In the genomic region with DNA sequence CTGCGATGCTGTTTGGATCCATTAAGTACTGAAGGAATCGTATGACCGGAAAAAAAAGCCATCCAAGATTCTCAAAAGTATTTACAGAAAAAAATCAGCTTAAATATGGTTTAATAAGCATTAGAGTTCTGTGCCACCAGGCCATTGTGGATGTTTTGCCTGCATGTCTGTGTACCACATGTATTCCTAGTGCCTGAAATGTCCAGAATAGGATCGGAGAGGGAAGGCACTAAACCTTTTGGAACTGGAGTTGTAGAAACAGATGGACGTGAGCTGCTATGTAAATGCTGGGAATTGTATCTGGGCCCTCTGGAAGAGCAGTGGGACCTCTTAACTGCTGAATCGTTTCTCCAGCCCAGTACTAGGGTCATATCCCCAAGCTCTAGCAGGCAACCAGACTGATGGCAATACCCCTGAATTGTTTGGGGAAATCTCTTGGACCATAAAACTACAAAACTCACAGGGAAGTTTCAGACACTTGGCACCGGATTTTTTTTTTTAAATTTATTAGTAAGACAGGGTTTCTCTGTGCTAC, we compare ENCODE assay signal across 7 mouse cellular contexts.
DNase-seq lines count a peak whose midpoint lies in the region; ATAC-seq lines count a peak whose summit lies in the region.

No protein-coding gene starts in this region.

- no peaks in the 10 kb centered on the region for H3K4me1 ChIP-seq in lung, embryonic 15.5 days
- peaks cover 10% of the 10 kb centered on the region for H3K4me1 ChIP-seq in forebrain, embryonic 12.5 days
- no peaks in the 10 kb centered on the region for H3K4me1 ChIP-seq in liver, embryonic 11.5 days (replicated peaks; ENCODE audit: control insufficient read depth, insufficient read depth, low read length)
- no peaks in the 10 kb centered on the region for H3K4me1 ChIP-seq in stomach, embryonic 16.5 days (ENCODE audit: control insufficient read depth, insufficient read depth, low read length)

- H3K9ac ChIP-seq in lung, embryonic 15.5 days: peak overlapping the region; percentile 22; the same call in 1 of the 2 replicates
- H3K9ac ChIP-seq in forebrain, embryonic 12.5 days: peak overlapping the region; percentile 55; the same call in 1 of the 2 replicates
- peak overlapping the region; percentile 67 for H3K9ac ChIP-seq in liver, embryonic 11.5 days (ENCODE audit: low read depth, low read length)
- peak overlapping the region; percentile 74 for H3K9ac ChIP-seq in stomach, embryonic 16.5 days (ENCODE audit: low read length)

- no peak for DNase-seq in lung, postnatal 14 days
- DNase-seq in liver, embryonic 11.5 days (ENCODE audit: low spot score): no peak
- no peak for DNase-seq in T-cell, adult 2 months (ENCODE audit: low spot score)
- no peak for DNase-seq in left cerebral cortex, adult 18-20 months (ENCODE audit: low spot score in 2 of 2)

- no peaks in the 10 kb centered on the region for H3K9me3 ChIP-seq in lung, embryonic 15.5 days
- H3K9me3 ChIP-seq in forebrain, embryonic 12.5 days: no peaks in the 10 kb centered on the region
- H3K9me3 ChIP-seq in liver, embryonic 11.5 days (ENCODE audit: control insufficient read depth, low read length): no peaks in the 10 kb centered on the region
- no peaks in the 10 kb centered on the region for H3K9me3 ChIP-seq in stomach, embryonic 16.5 days (replicated peaks; ENCODE audit: control insufficient read depth, low read length)

- 26% methylated on average over 7 of the region's 7 CpGs for WGBS in lung, embryonic 15.5 days
- 33% methylated on average over 7 of the region's 7 CpGs for WGBS in forebrain, embryonic 12.5 days
- WGBS in liver, embryonic 11.5 days: 36% methylated on average over 7 of the region's 7 CpGs
- WGBS in stomach, embryonic 16.5 days: 37% methylated on average over 7 of the region's 7 CpGs

- H3K36me3 ChIP-seq in lung, embryonic 15.5 days: no peaks in the 10 kb centered on the region
- H3K36me3 ChIP-seq in forebrain, embryonic 12.5 days (replicated peaks): no peaks in the 10 kb centered on the region
- H3K36me3 ChIP-seq in liver, embryonic 11.5 days (ENCODE audit: control insufficient read depth, insufficient read depth, low read length): no peaks in the 10 kb centered on the region
- no peaks in the 10 kb centered on the region for H3K36me3 ChIP-seq in stomach, embryonic 16.5 days (ENCODE audit: control insufficient read depth, insufficient read depth, low read length)

- no peaks in the 10 kb centered on the region for H3K27me3 ChIP-seq in lung, embryonic 15.5 days
- H3K27me3 ChIP-seq in forebrain, embryonic 12.5 days: no peaks in the 10 kb centered on the region
- 0 out of 2 replicates have a peak, but pooled peaks cover 2% of the 10 kb centered on the region for H3K27me3 ChIP-seq in liver, embryonic 11.5 days (replicated peaks; ENCODE audit: control insufficient read depth, insufficient read depth, low read length)
- H3K27me3 ChIP-seq in stomach, embryonic 16.5 days (ENCODE audit: control insufficient read depth, insufficient read depth, low read length): no peaks in the 10 kb centered on the region; the same call in 1 of the 2 replicates

- peak overlapping the region; percentile 54 for H3K4me3 ChIP-seq in lung, embryonic 15.5 days
- peak overlapping the region; percentile 46 for H3K4me3 ChIP-seq in forebrain, embryonic 12.5 days (replicated peaks)
- H3K4me3 ChIP-seq in liver, embryonic 11.5 days (ENCODE audit: low read depth, low read length): peak overlapping the region; percentile 57
- peak overlapping the region; percentile 57 for H3K4me3 ChIP-seq in stomach, embryonic 16.5 days (replicated peaks; ENCODE audit: low read length)

- peak; percentile 36; the same call in 1 of the 2 replicates for ATAC-seq in lung, embryonic 15.5 days (ENCODE audit: borderline replicate concordance, extremely low read depth, low FRiP score, low TSS enrichment)
- ATAC-seq in forebrain, embryonic 12.5 days (ENCODE audit: low FRiP score): peak; percentile 62
- peak; percentile 38; the same call in 1 of the 2 replicates for ATAC-seq in liver, embryonic 11.5 days (replicated peaks; ENCODE audit: low FRiP score)
- no peak for ATAC-seq in stomach, embryonic 16.5 days (ENCODE audit: insufficient read depth, low FRiP score)

- peak overlapping the region; percentile 92; the same call in 1 of the 2 replicates for H3K27ac ChIP-seq in lung, embryonic 15.5 days
- H3K27ac ChIP-seq in forebrain, embryonic 12.5 days: peak overlapping the region; percentile 86
- 0 out of 2 replicates have a peak overlapping the region, but pooled peaks have one; percentile 79 for H3K27ac ChIP-seq in liver, embryonic 11.5 days (ENCODE audit: low read depth, low read length)
- H3K27ac ChIP-seq in stomach, embryonic 16.5 days (ENCODE audit: low read length): peak overlapping the region; percentile 93

- peak overlapping the region; percentile 56 for H3K4me2 ChIP-seq in lung, embryonic 15.5 days
- peak overlapping the region; percentile 54 for H3K4me2 ChIP-seq in forebrain, embryonic 12.5 days
- peak overlapping the region; percentile 67 for H3K4me2 ChIP-seq in liver, embryonic 11.5 days
- peak overlapping the region; percentile 55 for H3K4me2 ChIP-seq in stomach, embryonic 16.5 days (ENCODE audit: low read depth, low read length)

Comparison
In these comparisons a context has a peak if more than half of its experiments do, and no peak if none do; other contexts are left out.
1. H3K9ac ChIP-seq: peak in every context shown above with its lines; median percentile 74 in stomach, embryonic 16.5 days; 67 in liver, embryonic 11.5 days; 55 in forebrain, embryonic 12.5 days; 22 in lung, embryonic 15.5 days.